Mouse (Mus musculus) testis, postnatal 10 days (tissue): ENCODE data around the gene Palld.

ENCODE experiments used
- DNase-seq: peaks from one replicate; pipeline ENCODE4 v3.0.0; 2021; ENCODE audit warnings: low spot score

Gene Palld

GRCm38 (mm10) chr8:61555343-61555742, 347.1 kb downstream of the Palld start:
- no peak for DNase-seq

- DNase-seq, result no peak
Measured at GRCm38 (mm10) chr8:61552755-61553402, 349.6 kb downstream of the Palld start.

GRCm38 (mm10) chr8:61552221-61552620, 350.3 kb downstream of the Palld start:
- no peak for DNase-seq

- DNase-seq, result peak; percentile 51
Measured at GRCm38 (mm10) chr8:61550006-61550748, 352.3 kb downstream of the Palld start.

GRCm38 (mm10) chr8:61549585-61549984, 352.9 kb downstream of the Palld start:
- DNase-seq, result no peak

- DNase-seq, result peak; percentile 92
Measured at GRCm38 (mm10) chr8:61539828-61540500, 362.5 kb downstream of the Palld start.

GRCm38 (mm10) chr8:61537471-61537870, 365.0 kb downstream of the Palld start:
- no peak for DNase-seq

- no peak for DNase-seq
Measured at GRCm38 (mm10) chr8:61535472-61535871, 367.0 kb downstream of the Palld start.

GRCm38 (mm10) chr8:61533356-61533926, 369.0 kb downstream of the Palld start:
- DNase-seq, result no peak

- DNase-seq, result no peak
Measured at GRCm38 (mm10) chr8:61532831-61533230, 369.7 kb downstream of the Palld start.

- DNase-seq, result no peak
Measured at GRCm38 (mm10) chr8:61531944-61532795, 370.3 kb downstream of the Palld start.

- DNase-seq, result no peak
Measured at GRCm38 (mm10) chr8:61528642-61529041, 373.8 kb downstream of the Palld start.

GRCm38 (mm10) chr8:61528197-61528596, 374.3 kb downstream of the Palld start:
- DNase-seq, result no peak

GRCm38 (mm10) chr8:61527037-61527436, 375.5 kb downstream of the Palld start:
- DNase-seq, result no peak

GRCm38 (mm10) chr8:61522132-61522531, 380.4 kb downstream of the Palld start:
- DNase-seq, result peak; percentile 58

- no peak for DNase-seq
Measured at GRCm38 (mm10) chr8:61517502-61518185, 384.8 kb downstream of the Palld start.

GRCm38 (mm10) chr8:61516745-61517501, 385.6 kb downstream of the Palld start:
- DNase-seq, result no peak

- peak; percentile 89 for DNase-seq
Measured at GRCm38 (mm10) chr8:61515931-61516744, 386.4 kb downstream of the Palld start.

- no peak for DNase-seq
Measured at GRCm38 (mm10) chr8:61515110-61515930, 387.2 kb downstream of the Palld start.
